Comparison of ENCODE assay signal across 8 mouse cellular contexts in genomic region chr10:17733057-17733456, GRCm38 (mm10). TPM values are rescaled to one million over a fixed set of nuclear protein-coding genes. Genes with fewer than 3 reads are reported as not detected.
DNase-seq lines count a peak whose midpoint lies in the region.

No protein-coding gene starts in this region.

- no peak overlapping the region for H3K4me3 ChIP-seq in embryonic facial prominence, embryonic 10.5 days

- H3K4me1 ChIP-seq in embryonic facial prominence, embryonic 10.5 days = peaks cover 16% of the 10 kb centered on the region

- WGBS in embryonic facial prominence, embryonic 10.5 days = 21% methylated on average over 4 of the region's 4 CpGs

- no peak overlapping the region for H3K27ac ChIP-seq in embryonic facial prominence, embryonic 10.5 days (replicated peaks)

- no peaks in the 10 kb centered on the region for H3K9me3 ChIP-seq in embryonic facial prominence, embryonic 10.5 days

- no peaks in the 10 kb centered on the region for H3K27me3 ChIP-seq in embryonic facial prominence, embryonic 10.5 days (replicated peaks; ENCODE audit: low read depth, poor library complexity, severe bottlenecking)

- DNase-seq in ES-CJ7 (ENCODE audit: low read depth, low spot score) = peak; percentile 78
- DNase-seq in adrenal gland, postnatal 14 days = peak; percentile 87
- DNase-seq in embryonic facial prominence, embryonic 10.5 days (ENCODE audit: low spot score) = peak; percentile 79
- peak; percentile 82 for DNase-seq in heart, adult 8-10 months (ENCODE audit: low spot score)
- DNase-seq in layer of hippocampus, adult 11-12 months (ENCODE audit: low spot score) = peak; percentile 81
- peak; percentile 87 for DNase-seq in lung, postnatal 14 days
- DNase-seq in right cerebral cortex, adult 18-20 months = peak; percentile 77
- peak; percentile 63 to 78 for DNase-seq in urinary bladder, postnatal 36 days (ENCODE audit: low spot score in 2 of 2)

- H3K36me3 ChIP-seq in embryonic facial prominence, embryonic 10.5 days (replicated peaks) = no peaks in the 10 kb centered on the region

RNA-seq across cellular contexts. Expression of gene Cited2, which starts 10.0 kb away (rescaled TPM):
- total RNA-seq in adrenal gland, postnatal 14 days (2021) = 75.6 and 77.2 TPM in 2 replicates
- 43.6 and 53.3 TPM in 2 replicates for polyA plus RNA-seq in embryonic facial prominence, embryonic 10.5 days (2016; fragmentation: Nextera tagmentation; extraction: Ambion mirVana)
- total RNA-seq in heart, adult 8-10 months (2022) = 10 to 100 TPM; 35.4 to 53.6 (median 45.5) TPM
